Mouse (Mus musculus) C2C12 (cell line): ENCODE measurements at regions not wholly inside any gene's neighbourhood (a gene's known extent, or its start where the extent isn't known, plus 50 kb on each side); places are given as distances from the start of the nearest gene placed in this dataset.

Experiments used
- H3K27me3 ChIP-seq: one replicate; pipeline ENCODE4 v1.6.1; 2011; ENCODE audit not compliant: control insufficient read depth, insufficient read depth, insufficient read length
- H3K36me3 ChIP-seq: one replicate; pipeline ENCODE4 v1.6.1; 2011; ENCODE audit not compliant: control insufficient read depth, insufficient read depth
- H3K4me3 ChIP-seq: one replicate; pipeline ENCODE4 v1.5.1; 2011; ENCODE audit warnings: mild to moderate bottlenecking, control low read depth; ENCODE audit not compliant: poor library complexity, insufficient read depth, severe bottlenecking
- H3K79me2 ChIP-seq: one replicate; pipeline ENCODE4 v1.6.1; 2011; ENCODE audit not compliant: control insufficient read depth, insufficient read depth
- H3K79me3 ChIP-seq: one replicate; pipeline ENCODE4 v1.6.1; 2011; ENCODE audit warnings: low read depth, control low read depth
- H3ac ChIP-seq: one replicate; pipeline ENCODE3; 2011; ENCODE audit warnings: low read depth; ENCODE audit not compliant: control insufficient read depth, insufficient read length
- CEBPB ChIP-seq: IDR thresholded peaks from one replicate; pipeline ENCODE4 v1.6.1; 2011; ENCODE audit warnings: low read depth, mild to moderate bottlenecking, control low read depth, moderate library complexity
- CTCF ChIP-seq: IDR thresholded peaks from one replicate; pipeline ENCODE4 v1.5.1; 2011; ENCODE audit not compliant: control insufficient read depth, insufficient read depth, insufficient read length
- FOSL1 ChIP-seq: IDR thresholded peaks from one replicate; pipeline ENCODE4 v1.8.0; 2011; ENCODE audit warnings: mild to moderate bottlenecking, low read length; ENCODE audit not compliant: poor library complexity, insufficient read depth, severe bottlenecking
- MAX ChIP-seq: IDR thresholded peaks from one replicate; pipeline ENCODE4 v1.6.1; 2011; ENCODE audit warnings: mild to moderate bottlenecking, control low read depth
- MYOD1 ChIP-seq: IDR thresholded peaks from one replicate; pipeline ENCODE4 v1.6.1; 2011; ENCODE audit warnings: low read depth; ENCODE audit not compliant: control insufficient read depth, insufficient read length
- MYOG ChIP-seq: IDR thresholded peaks from one replicate; pipeline ENCODE4 v1.6.1; 2011; ENCODE audit not compliant: control insufficient read depth, insufficient read length; ENCODE audit errors: extremely low read depth
- USF1 ChIP-seq: IDR thresholded peaks from one replicate; pipeline ENCODE4 v1.6.1; 2011; ENCODE audit warnings: low read depth, mild to moderate bottlenecking, control low read depth, moderate library complexity

GRCm38 (mm10) chr3:137057225-137057910 lies 283.5 kb upstream of the Emcn start:
- TF ChIP-seq CEBPB (no peak), MAX (no peak), CTCF (no peak), MYOG (no peak), MYOD1 (no peak), FOSL1 (no peak), USF1 (no peak)
- Histone ChIP-seq H3K79me2 (no peaks in the 10 kb centered on the region), H3K4me3 (no peak overlapping the region), H3K79me3 (no peaks in the 10 kb centered on the region), H3ac (no peak overlapping the region), H3K27me3 (no peaks in the 10 kb centered on the region), H3K36me3 (no peaks in the 10 kb centered on the region)

GRCm38 (mm10) chr3:137057911-137058260 lies 283.0 kb upstream of the Emcn start:
- Histone ChIP-seq H3K4me3 (no peak overlapping the region), H3K79me3 (no peaks in the 10 kb centered on the region), H3K36me3 (no peaks in the 10 kb centered on the region), H3ac (no peak overlapping the region), H3K27me3 (no peaks in the 10 kb centered on the region), H3K79me2 (no peaks in the 10 kb centered on the region)
- no peak for TF ChIP-seq MYOG
- no peak for TF ChIP-seq MYOD1
- no peak for TF ChIP-seq CEBPB
- no peak for TF ChIP-seq CTCF
- no peak for TF ChIP-seq FOSL1
- TF ChIP-seq USF1: no peak
- no peak for TF ChIP-seq MAX

GRCm38 (mm10) chr3:137062067-137062466 lies 278.8 kb upstream of the Emcn start:
- TF ChIP-seq MAX (no peak), USF1 (no peak), CTCF (no peak), MYOG (no peak), FOSL1 (no peak), CEBPB (no peak)
- no peak overlapping the region for H3ac ChIP-seq
- no peak overlapping the region for H3K4me3 ChIP-seq
- no peaks in the 10 kb centered on the region for H3K27me3 ChIP-seq
- H3K79me3 ChIP-seq: no peaks in the 10 kb centered on the region
- no peaks in the 10 kb centered on the region for H3K36me3 ChIP-seq
- H3K79me2 ChIP-seq: no peaks in the 10 kb centered on the region

- Histone ChIP-seq H3K36me3 (no peaks in the 10 kb centered on the region), H3K79me3 (no peaks in the 10 kb centered on the region), H3ac (no peak overlapping the region), H3K27me3 (no peaks in the 10 kb centered on the region), H3K4me3 (no peak overlapping the region), H3K79me2 (no peaks in the 10 kb centered on the region)
- no peak for TF ChIP-seq MYOG
- TF ChIP-seq MAX: no peak
- TF ChIP-seq FOSL1: no peak
- TF ChIP-seq CTCF: no peak
- TF ChIP-seq USF1: no peak
- TF ChIP-seq MYOD1: no peak
- no peak for TF ChIP-seq CEBPB
These were observed 273.5 kb upstream of the Emcn start for GRCm38 (mm10) chr3:137067336-137067735.

- H3K79me3 ChIP-seq: no peaks in the 10 kb centered on the region
- no peak overlapping the region for H3ac ChIP-seq
- no peak overlapping the region for H3K4me3 ChIP-seq
- H3K79me2 ChIP-seq: no peaks in the 10 kb centered on the region
- H3K36me3 ChIP-seq: no peaks in the 10 kb centered on the region
- TF ChIP-seq CEBPB: no peak
- no peak for TF ChIP-seq MAX
- no peaks in the 10 kb centered on the region for H3K27me3 ChIP-seq
These were observed 271.5 kb upstream of the Emcn start for GRCm38 (mm10) chr3:137069334-137069733.
